Mouse (Mus musculus): ENCODE measurements at regions not wholly inside any gene's neighbourhood (a gene's known extent, or its start where the extent isn't known, plus 50 kb on each side); places are given as distances from the start of the nearest gene placed in this dataset.

GRCm38 (mm10) chr3:103513411-103513810 lies 61.6 kb upstream of the Syt6 start:
- no peak for DNase-seq (ENCODE audit: low spot score in 2 of 2)

GRCm38 (mm10) chr3:103514061-103514460 lies 61.0 kb upstream of the Syt6 start:
- no peak for DNase-seq (ENCODE audit: low spot score in 2 of 2)

GRCm38 (mm10) chr3:103515946-103516345 lies 59.1 kb upstream of the Syt6 start:
- no peak for DNase-seq (ENCODE audit: low spot score in 2 of 2)

- no peak for DNase-seq (ENCODE audit: low spot score in 2 of 2)
Observed at GRCm38 (mm10) chr3:103517376-103518304, 57.4 kb upstream of the Syt6 start.

GRCm38 (mm10) chr3:103518624-103519023 lies 56.4 kb upstream of the Syt6 start:
- no peak for DNase-seq (ENCODE audit: low spot score in 2 of 2)
